Mouse (Mus musculus): ENCODE measurements around the gene Gosr2. TPM values are rescaled to one million over a fixed set of nuclear protein-coding genes. Genes with fewer than 3 reads are reported as not detected.

Gosr2 gene
- polyA plus RNA-seq, 1 experiment from 2014 or later = 103 TPM

DNA sequence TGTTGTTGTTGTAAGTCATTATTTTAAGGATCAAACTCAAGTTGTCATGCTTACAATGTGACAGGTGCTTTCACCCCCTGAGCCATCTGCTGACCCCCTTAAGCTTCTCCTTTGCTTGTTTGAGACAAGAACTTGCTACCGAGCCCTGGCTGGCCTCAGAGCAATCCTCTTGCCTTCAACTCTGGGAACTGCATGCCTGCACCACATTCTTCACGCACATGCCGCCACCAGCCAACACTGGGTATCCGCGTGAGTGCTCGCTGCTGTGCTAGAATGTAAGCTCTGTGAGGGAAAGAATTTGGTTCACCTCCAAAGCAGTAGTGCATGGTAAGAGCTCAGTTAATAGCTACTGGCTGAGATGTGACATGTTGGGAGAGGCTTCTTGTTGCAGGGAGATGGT lies 61.4 kb downstream of the Gosr2 start:
- Histone ChIP-seq H3K9me3 (no peaks in the 10 kb centered on the region), H3K4me1 (no peaks in the 10 kb centered on the region), H3K4me2 (replicated peaks) (no peak overlapping the region), H3K9ac (replicated peaks) (no peak overlapping the region), H3K27me3 (peaks cover 8% of the 10 kb centered on the region; the same call in 1 of the 2 replicates), H3K27ac (replicated peaks) (no peak overlapping the region), H3K36me3 (no peaks in the 10 kb centered on the region), H3K4me3 (no peak overlapping the region)
- 79% methylated on average over 6 of the region's 6 CpGs for WGBS
- no peak for ATAC-seq (replicated peaks)

DNA sequence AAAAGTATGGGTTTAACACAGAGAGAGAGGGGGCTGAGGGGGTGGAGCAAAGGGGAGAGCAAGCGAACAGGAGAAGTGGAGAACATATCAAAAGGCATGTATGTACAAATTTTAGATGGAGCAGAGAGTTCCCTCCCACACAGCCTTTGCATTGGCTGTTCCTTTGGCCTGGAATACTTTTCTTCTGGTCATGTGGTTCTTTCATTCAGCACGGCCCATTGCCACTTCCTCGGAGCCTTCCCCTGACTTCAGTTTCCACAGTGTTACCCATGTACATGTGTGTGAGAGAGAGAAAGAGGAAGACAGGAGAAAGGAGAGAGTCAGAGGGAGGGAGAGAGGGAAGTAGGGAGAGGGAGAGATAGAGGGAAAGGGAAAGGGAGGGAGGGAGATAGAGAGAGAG lies 62.2 kb downstream of the Gosr2 start:
- 89% methylated on average over 3 of the region's 3 CpGs for WGBS
- H3K4me3 ChIP-seq = no peak overlapping the region
- no peak for ATAC-seq (replicated peaks)
- H3K9ac ChIP-seq (replicated peaks) = no peak overlapping the region
- H3K27me3 ChIP-seq = peaks cover 8% of the 10 kb centered on the region; the same call in 1 of the 2 replicates
- no peak overlapping the region for H3K27ac ChIP-seq (replicated peaks)
- no peaks in the 10 kb centered on the region for H3K36me3 ChIP-seq
- H3K4me1 ChIP-seq = no peaks in the 10 kb centered on the region
- no peak overlapping the region for H3K4me2 ChIP-seq (replicated peaks)
- H3K9me3 ChIP-seq = no peaks in the 10 kb centered on the region

DNA sequence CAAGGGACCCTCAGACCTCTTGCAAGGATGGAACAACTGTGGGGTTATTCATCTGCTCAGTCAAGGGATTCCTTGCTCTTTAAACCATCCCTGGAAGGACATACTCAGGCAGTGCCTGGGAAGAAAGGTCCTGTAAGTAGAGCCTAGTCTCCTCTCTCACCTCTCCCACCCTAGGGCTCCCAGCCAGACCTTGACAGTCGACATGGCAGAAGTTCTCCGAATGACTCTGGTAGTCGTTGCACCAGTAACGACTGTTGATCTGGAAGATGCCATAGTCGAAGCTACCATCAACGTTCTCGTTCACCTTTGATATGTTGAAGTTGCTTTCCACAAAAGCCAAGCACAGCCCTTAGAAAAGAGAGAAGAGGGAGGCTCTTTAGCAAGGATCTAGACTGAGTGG lies 62.9 kb downstream of the Gosr2 start:
- WGBS = 85% methylated on average over 7 of the region's 7 CpGs
- no peak for ATAC-seq (replicated peaks)

DNA sequence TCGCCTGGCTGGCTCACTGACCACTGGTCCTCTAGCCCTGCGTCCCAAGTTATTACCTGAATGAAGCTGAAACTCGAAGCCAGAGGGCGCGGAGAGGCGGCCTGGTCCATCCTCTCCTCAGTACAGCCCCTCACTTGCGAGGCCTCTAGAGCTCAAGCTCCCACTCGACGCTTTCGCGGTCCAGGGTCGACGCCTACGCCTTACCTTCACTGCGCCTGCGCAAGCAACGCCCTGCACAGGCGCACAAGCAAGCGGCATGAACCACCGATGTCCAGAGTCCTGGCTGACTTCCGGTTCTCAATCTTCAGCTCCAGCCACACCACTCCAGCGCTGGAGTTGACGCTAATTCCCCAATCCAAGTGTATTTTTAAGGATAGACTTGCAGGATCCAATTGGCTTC lies 70.2 kb downstream of the Gosr2 start:
- WGBS = 81% methylated on average over 23 of the region's 23 CpGs
- ATAC-seq (replicated peaks) = no peak

More for the DNA sequence above, 62.9 kb downstream of the Gosr2 start:
- H3K4me2 ChIP-seq (replicated peaks) = no peak overlapping the region
- peaks cover 8% of the 10 kb centered on the region; the same call in 1 of the 2 replicates for H3K27me3 ChIP-seq
- no peaks in the 10 kb centered on the region for H3K9me3 ChIP-seq
- H3K27ac ChIP-seq (replicated peaks) = no peak overlapping the region
- H3K9ac ChIP-seq (replicated peaks) = no peak overlapping the region
- no peaks in the 10 kb centered on the region for H3K4me1 ChIP-seq
- no peak overlapping the region for H3K4me3 ChIP-seq
- no peaks in the 10 kb centered on the region for H3K36me3 ChIP-seq

More for the DNA sequence above, 70.2 kb downstream of the Gosr2 start:
- H3K4me1 ChIP-seq = no peaks in the 10 kb centered on the region
- no peak overlapping the region for H3K27ac ChIP-seq (replicated peaks)
- no peaks in the 10 kb centered on the region for H3K27me3 ChIP-seq
- H3K9ac ChIP-seq (replicated peaks) = no peak overlapping the region
- H3K36me3 ChIP-seq = no peaks in the 10 kb centered on the region
- H3K9me3 ChIP-seq = no peaks in the 10 kb centered on the region
- H3K4me2 ChIP-seq (replicated peaks) = no peak overlapping the region
- no peak overlapping the region for H3K4me3 ChIP-seq

Other genes starting within 250 kb of the Gosr2 start
- gene Lrrc37a, start 193.3 kb downstream of the Gosr2 start, polyA plus RNA-seq (2015; fragmentation: Nextera tagmentation; extraction: Ambion mirVana) = not detected in 2 replicates
- not detected in 2 replicates for gene Gm884, start 76.8 kb downstream of the Gosr2 start, polyA plus RNA-seq (2015; fragmentation: Nextera tagmentation; extraction: Ambion mirVana)
- not detected in 2 replicates for gene Lyzl6, start 59.0 kb downstream of the Gosr2 start, polyA plus RNA-seq (2015; fragmentation: Nextera tagmentation; extraction: Ambion mirVana)
- gene Rprml, start 48.3 kb downstream of the Gosr2 start, polyA plus RNA-seq (2015; fragmentation: Nextera tagmentation; extraction: Ambion mirVana) = 8.8 TPM in 2 replicates
- 0.10 and 0.29 TPM in 2 replicates for gene Wnt9b, start 51.9 kb upstream of the Gosr2 start, polyA plus RNA-seq (2015; fragmentation: Nextera tagmentation; extraction: Ambion mirVana)
- gene Wnt3, start 76.3 kb upstream of the Gosr2 start, polyA plus RNA-seq (2015; fragmentation: Nextera tagmentation; extraction: Ambion mirVana) = 4.2 and 5.3 TPM in 2 replicates